Mouse (Mus musculus): ENCODE results near the gene Rims1.
A peak's percentile ranks its signal among the peaks of the same experiment; 100 is the strongest.

The Rims1 gene

DNA sequence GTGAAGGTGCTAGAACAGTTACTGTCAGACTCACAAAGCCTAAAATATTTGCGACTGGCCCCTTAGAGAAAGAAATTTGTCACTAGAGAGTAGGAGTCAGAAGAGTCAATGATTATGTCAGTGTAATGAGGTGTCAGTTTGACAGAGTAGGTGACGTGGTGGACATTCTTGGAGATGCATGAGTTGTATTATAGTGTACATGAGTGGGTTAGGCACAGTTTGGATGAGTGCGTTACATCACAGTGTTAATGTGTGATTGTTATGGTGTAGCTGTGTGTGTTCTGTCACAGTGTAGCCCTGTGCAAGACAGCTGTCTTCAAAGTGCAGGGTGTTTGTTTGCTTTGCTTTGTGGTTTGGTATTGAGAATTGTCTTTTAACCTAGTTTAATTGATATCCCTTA is 226.3 kb downstream of the Rims1 start:
- no peak for DNase-seq

DNA sequence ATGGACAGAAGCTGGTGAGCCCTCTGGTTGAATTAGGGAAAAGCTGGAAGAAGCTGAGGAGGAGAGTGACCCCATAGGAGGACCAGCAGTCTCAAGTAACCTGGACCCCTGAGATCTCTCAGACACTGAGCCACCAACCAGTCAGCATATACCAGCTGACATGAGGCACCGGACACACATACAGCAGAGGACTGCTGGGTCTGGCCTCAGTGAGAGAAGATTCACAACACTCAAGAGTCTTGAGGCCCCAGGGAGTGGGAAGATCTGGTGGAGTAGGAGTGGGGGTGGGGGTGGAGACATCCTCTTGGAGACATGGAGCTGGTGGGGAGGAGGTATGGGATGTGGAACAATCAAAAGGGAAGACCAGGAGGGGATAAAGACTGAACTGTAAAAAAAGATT is 233.1 kb downstream of the Rims1 start:
- no peak for DNase-seq

DNA sequence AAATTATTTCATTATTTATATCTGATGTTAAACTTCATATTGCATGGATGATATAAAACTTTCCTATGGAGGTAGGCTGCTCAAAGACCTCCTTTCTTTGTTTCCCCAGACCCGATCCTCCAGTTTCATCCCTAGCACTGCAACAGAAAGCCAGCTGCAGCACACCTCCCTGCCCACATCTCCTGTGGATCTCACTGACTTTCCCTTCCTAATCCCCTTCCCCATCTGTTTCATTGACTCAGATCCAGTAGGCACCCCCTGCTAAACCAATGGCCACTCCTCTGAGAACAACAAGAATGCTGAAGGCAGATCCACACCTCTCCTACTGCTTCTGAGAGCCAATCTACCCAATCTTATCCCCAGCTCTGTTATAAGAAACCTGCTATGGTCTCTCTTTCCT is 259.5 kb downstream of the Rims1 start:
- peak in 1 of 2 experiments; percentile 23 for DNase-seq

DNA sequence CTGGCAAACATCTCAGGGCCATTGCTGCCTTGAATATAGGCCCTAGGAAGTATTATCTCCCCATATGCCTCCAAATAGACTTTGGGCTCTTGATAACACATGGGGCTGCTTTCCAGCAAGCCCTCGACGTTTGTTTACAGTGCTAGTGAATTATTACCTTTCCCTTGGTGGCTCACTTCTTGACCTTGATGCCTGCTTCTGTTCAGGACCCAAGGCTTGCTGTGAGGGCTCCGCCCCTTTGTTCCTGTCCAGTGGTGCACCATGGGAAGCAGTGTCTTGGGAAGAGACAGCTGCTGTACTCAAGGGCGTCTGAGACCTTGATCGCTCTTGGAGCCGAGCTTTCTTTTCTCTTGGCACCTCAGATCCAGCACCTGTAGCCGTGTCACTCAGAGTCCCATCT is 267.7 kb downstream of the Rims1 start:
- DNase-seq: no peak

DNA sequence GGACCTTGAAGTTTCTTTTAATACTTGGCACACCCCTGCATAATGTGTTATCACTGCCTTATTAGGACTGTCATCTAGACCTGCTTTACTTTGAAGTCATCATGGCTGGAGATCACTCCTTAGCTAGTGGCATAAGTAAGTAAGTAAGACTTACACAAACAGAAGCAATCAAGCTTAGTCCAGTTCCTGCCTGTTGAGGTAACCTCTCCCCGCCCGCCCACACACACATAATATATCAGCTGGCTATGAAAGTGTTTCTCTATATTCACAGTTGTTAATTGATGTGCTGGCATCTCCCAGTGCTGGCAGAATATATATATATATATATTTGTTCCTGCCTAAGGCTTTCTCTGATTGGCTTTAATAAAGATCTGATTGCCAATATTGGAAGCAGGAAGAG is 269.0 kb downstream of the Rims1 start:
- DNase-seq: no peak

DNA sequence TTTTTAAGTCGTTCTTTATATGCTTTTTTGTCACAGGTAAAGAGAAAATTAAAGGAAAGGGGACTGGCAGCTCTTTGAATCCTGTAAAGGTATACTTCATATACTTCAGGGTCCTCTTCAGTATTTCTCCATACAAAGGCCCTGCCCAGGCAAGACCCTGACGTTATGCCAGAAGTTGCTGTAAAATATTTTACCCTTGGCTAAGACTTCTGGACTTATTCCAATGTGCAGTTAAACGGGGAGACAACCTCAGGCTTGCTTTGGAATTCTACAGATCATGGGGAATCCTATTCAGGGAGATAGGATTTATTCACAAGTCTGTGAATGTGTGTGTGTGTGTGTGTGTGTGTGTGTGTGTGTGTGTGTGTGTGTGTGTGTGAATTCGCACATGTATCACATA is 270.7 kb downstream of the Rims1 start:
- no peak for DNase-seq

DNA sequence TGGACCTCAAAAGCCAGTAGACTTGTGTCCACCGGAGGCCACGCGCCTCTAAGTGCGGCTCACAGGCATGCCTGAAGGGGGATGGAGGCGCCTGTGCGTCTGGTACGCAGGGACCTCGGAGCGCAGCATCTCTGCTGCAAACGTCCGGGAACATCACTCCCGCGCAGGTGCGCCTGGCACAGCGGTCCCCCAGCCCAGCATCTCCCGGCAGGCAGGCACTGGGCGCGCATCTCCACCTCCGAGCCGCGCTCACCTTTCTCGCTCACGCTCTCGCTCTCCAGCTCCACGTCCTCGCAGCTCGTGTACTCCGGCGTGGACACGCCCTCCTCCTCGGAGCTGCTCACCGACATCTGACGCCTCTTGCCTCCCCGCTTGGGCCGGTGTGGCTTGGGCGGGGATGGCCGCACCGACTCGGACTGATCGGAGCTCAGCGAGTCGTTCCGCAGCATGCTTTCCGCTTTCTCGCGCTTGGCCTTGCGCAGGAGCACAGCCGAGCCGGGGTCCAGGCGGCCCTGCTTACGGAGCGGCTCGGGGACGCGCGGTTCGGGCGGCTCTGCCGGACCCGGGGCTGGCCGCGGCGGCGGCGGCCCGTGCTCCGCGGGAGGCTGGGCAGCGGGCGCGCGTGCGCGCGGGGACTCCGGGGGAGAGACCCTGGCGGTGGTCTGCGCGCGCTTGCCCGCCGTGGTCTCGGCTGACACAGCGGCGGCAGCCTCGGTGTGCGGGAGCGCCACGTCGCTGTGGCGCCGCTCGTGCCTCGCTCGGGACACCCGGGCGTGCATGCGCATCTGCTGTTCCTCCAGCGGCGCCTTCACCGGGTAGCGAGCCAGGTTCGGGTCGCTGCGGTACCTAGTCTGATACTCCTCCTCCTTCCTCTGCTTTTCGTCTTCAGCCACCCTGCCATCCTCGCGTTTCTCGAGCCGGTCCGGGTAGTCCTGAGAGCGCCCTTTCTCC is 272.4 kb downstream of the Rims1 start:
- peak; percentile 52 to 65 for DNase-seq

DNA sequence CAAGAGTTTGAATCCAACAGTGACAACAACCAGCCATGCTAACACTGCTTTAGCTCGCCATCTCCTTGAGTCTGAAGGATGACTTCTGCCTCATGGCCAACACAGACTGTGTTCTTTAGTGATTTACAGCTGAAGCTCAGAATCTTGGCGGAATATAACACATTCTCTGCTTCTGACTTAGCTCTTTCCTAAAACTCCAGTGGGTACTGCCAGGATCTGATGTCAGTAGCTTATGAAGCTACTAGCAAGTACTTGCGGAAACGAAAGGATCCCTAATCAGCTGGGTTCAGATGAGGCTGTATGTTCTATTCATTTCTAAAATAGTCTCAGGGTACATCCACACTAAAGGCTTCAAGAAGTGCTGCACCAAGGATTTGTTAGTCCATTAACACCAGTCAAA is 290.7 kb downstream of the Rims1 start:
- DNase-seq: no peak

DNA sequence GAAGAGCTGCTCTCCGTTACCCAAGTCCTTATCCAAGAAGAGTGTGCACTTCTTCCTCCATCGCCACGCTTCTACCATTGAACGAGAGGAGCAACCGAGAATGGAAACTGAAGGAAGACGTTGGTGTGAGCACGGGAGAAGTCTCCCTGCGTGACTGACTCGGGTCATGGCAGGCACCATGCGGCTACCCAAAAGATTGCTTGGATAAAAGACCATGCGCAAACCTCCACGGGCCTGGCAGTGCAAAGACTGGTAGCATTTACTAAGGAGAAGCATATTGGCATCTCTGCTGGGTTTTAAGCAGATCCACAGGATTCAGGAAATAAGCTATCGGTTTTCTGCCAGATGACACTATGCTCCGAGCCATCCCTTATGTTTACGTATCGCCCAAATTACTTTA is 293.4 kb downstream of the Rims1 start:
- peak; percentile 83 to 86 for DNase-seq

DNA sequence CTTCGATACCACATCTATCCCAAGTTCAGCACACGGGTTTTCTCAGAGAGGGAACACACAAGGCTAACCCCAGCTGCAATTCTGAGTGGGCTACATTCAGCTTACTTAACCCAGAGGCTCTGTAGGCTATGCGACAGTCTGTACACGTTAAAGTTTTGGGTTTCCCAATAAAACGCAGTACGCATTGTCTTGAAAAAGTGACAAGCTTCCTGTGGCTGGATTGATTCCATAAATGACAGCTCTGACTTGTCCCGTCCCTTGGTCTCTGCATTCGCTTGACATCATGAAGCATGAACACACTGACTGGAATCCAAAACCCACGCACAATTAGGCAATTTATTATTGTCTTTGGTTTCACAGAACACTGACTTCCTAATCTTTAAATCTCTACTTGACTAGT is 294.2 kb downstream of the Rims1 start:
- peak; percentile 41 to 56 for DNase-seq

DNA sequence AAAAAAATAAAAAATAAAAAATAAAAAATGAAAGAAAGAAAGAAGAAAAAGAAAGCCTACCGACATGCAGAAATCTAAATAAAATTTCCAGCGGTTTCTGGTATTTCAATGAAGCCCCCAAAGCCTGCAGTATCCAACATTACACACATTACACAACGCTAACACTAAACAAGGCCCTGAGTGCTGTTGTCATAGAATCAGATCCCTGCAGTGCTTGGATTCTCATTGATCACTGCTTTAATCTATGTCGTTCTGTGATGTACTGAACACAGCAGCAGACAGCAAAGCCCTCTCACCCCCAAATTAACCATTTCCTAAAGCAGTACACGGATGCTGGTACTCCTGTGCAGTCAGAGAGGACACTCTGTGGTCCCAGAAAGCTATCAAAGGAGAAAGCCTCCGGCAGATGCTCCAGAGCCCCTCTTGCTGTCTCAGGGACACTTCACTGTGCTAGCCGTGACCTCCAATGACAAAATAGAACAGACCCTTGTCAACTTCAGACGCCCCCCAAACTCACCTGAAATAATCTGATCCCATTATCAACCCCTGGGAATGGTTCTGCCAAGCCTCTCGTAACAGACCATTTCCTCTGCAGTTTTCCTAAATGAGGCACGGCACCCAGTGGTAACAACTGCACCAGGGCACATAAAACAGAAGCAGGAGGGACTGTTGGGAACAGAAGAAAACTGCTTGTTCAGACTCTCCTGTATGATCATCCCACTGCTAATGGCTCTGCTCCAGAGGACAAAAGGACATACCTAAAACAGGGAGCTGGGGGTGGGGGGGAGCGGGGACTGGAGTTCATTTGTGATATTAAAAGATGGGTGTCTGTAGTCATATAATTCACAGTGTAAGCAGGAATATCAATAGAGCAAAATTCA is 296.8 kb downstream of the Rims1 start:
- peak in 1 of 2 experiments; percentile 45 for DNase-seq

DNA sequence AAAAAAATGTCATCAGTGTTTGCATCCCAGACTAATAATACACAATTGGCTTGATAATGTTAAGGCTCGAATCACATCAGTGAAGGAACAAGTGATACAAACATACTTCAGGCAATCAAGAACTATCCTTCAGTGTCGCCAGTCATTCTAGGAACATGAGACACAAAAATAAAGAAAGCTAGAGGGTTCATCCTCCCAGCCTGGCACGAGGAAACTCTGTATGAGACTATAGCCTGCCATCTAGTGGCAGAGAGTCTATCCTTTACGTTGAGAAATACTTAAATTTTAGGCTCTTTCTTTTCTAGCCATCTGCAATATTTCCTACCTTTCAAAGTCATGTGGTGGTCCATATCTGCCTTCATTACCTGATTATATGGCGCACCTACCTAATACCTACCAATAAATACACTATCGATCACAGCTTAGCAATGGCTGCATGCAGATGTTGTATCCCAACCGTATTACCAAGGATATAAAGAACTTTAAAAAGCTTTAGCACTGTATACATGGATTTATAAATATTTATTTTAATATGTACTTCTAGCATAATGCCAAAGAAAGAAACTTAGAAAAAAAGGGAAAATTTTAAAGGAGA is 318.4 kb downstream of the Rims1 start:
- peak in 1 of 2 experiments; percentile 24 for DNase-seq

DNA sequence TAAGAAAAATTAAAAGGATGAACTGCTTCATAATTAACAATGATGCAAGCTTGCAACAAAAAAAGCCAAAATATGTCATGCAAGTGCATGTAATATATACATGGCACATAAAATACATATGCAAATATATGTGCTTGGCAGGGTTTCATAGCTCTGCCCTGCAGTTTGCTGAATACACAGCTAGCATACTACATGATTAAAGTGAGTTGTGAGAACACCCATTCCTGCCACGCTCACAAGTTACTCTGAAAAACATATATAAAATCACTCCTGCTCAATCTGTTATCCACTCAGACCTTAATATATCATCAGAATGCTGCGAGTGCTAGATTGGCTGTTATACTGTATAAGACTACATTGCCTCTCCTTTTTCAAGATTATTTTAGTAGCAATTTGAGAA is 329.6 kb downstream of the Rims1 start:
- peak in 1 of 2 experiments; percentile 0 for DNase-seq

DNA sequence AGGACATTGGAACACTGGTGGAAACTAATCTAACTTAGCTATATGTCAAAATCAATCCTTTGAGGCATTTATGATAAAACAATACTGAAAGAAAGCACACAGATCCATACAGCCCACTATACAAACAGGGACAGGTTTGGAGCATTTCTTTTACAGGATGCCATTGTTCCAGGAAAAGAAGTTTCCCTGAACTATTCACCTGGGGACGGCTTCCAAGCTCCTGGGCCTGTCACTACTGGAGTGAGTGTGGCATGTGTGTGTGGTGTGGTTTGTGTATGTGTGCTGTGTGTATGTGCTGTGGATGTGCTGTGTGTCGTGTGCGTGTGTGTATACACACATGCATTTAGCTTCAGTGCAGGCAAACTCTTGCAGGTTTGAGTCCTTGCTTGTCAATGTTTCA is 338.8 kb downstream of the Rims1 start:
- DNase-seq: peak in 1 of 2 experiments; percentile 2

DNA sequence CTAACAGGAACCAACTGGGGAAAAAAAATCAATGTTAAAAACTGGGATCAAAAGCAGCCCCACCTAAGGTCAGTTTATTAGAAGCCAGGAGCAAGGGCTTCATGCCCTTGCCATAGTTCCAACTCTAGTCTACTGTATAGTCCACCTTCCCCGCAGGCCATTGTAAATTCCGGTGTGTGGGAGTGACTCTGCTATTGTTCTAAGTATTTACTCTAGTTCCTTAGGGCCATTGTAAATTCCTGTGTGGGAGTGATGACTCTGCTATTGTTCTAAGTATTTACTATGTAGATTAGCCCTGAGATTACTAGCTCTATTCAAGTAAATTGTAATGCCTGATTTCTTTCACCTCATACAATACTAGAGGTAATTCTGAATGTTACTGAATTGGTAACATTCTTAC is 339.2 kb downstream of the Rims1 start:
- DNase-seq: peak in 1 of 2 experiments; percentile 1

DNA sequence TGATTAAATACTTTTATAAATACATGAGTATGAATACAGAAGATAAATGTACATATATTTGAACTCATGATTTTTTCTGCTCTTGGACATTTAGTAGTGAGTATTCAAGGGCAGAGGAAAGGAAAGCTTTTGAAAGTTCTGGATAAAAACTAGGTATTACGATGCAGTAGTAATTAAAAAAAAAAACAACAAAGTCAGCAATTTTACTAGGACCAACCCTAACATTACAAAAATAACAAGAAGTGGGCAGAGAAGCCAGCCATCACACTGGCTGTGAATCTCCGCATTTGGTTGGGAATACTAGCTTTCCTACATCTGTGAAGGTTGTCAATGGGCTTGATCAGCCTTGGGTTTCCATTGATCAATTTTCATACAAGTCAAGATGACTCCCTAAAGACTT is 381.8 kb downstream of the Rims1 start:
- DNase-seq: no peak

DNA sequence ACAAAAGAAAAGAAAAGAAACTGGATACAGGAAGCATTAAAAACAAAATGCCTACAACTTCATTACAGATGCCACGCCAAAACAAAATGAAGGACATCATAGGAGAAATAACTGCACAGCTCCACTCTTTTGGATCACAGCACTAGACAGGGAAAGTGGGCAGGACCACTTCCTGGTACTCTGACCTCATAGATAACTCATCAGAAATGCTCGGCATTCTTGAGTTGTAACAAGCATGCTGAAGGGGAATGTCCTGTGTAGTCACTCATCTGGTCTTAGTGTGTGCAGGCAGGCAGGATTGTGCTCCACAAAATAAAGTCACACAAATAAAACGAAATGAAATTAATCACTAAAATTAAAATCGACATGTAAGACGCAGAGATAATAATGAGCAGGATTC is 383.7 kb downstream of the Rims1 start:
- no peak for DNase-seq

DNA sequence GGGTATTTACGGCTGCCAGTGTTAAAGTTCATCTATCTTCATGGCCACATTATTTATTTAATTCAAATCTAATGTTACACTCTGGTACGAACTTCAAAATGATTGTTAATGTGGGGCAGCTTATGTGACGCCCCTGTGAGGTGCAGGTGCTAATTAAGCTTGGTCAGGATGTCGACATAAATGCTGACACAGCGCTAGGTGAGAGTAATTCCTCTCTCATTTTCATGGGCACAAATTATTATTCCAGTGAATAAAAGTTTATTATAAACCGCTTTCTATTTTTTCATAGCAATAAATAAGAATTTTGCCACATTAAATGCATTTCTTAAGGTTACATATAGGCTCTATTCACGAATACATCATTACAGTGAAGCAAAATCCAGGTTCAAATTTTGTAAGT is 395.6 kb downstream of the Rims1 start:
- DNase-seq: no peak

DNA sequence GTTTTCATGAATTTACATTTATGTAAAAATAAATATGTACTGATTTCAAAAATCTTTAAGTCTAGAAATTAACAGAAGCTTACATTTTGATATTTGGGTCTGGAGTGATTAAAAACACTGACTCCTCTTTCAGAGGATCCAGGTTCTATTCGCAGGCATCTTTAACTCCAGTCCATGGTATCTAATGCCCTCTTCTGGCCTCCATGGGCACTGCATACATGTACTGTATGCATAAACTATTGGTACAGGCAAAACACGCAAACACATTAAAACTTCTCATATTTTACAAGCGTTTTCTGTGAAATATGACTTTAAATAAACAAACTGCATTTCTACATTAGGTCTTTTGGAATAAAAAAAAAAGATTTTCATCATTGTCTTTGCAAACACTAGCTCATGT is 419.4 kb downstream of the Rims1 start:
- DNase-seq: no peak

DNA sequence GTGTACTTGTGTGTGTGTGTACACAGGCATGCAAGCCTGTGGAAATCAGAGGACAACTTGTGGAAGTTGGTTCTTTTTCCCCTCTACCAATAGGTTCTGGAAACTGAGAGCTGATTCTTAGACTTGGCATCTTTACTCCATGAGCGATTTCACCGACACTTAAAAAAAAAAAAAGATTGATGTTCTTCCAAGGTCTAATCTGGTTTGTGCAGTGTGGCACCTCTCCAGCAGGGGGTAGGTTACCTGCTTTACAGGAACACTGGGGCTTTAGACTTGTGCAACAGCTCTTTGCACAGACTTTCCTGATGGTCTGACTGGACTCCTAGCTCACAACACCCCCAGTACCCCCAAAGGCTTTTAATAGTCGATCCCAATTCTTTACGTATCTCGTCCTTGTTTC is 428.1 kb downstream of the Rims1 start:
- DNase-seq: no peak

DNA sequence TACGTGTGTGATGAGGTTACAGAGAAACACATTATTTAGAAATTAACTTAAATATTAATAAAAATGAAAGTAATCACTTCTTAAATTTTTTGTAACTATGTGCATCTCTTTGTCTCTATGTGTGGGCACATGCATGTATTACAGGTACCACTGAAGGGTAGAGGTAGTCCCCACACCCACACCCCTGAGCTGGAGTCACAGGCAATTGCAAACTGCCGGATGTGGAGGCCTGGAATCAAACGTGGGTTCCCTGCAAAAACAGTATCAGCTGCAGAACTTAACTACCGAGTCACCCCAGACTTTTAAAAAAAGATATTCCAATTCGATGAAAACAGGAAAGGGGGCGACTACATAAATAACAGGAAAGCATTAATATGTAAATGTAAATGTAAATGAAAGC is 428.7 kb downstream of the Rims1 start:
- DNase-seq: no peak

DNA sequence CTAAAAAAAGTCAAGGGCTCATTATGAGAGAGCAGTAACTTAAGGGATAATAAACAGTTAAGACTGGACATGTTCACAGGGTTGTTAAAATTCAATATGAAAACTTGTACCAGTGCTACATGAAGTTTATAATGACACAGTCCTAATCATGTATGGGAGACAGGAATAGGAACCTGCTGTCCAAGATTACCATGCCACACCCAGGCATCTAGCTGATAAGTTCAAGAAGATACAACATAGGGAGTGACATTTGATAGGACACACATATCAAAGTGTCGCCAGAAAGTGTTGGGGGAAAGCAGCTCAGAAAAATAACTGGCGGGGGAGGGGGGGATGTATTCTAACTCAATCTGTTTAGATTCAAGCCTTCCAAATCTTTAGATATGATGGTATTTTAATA is 449.6 kb downstream of the Rims1 start:
- DNase-seq: no peak

DNA sequence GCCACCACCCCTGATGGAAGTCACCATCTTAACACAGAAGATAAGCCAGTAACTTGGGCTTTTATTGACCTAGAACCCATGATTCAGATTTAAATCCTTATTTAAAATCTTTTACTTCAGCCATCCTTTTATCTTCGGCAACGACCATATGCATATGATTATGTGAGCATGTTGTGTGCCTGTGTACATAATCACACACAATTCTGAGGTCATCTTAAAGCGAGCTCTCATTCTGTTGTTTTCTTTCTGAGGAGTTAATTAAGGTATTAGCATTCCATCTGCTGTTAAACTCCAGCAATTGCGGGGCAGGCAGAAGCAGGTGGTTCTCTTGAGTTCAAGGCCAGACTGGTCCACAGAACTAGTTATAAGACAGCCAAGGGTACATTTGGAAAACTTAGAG is 452.1 kb downstream of the Rims1 start:
- DNase-seq: no peak

Data from cerebellum, adult 18-20 months (tissue).